Comparison of ENCODE assay signal across 14 mouse cellular contexts in the genomic region with DNA sequence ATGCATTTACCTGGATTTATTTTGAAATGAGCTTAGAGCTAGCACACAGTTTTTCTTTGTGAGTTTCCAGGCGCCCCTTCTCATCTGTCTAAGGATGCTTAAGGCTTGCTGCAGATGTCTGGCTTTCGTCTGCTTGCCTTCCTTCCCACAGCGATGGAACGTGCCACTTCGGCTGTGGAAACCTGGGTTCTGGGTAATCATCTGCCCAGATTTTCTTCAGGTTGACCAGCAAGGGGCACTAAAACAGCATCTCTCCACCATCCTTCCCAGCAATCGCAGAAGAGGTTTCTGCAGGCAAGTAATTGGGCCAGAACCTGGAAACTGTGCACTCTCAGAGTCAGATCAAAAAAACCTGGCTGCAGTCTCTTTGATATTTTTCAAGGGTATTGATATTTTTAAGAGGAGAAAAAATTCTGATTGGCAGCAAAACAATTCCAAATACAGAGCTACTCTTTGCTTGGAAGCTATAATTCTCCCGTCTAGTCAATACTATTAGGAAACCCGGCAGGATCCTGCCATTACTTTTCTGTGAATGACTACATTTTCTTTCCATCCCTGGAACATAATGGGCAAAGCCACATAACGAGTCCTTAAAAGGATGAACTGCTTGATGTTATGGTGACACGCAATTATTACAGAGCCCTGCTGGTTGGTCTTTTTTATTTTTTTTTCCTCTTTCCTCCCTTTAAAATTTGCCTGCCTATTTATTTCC.
DNase-seq lines count a peak whose midpoint lies in the region; ATAC-seq lines count a peak whose summit lies in the region.
"Had no signal": no experiment of that assay in that cellular context is flagged by ENCODE, and none has a peak within 500 bp of the region (broad histone marks: within the 10 kb centered on the region; RNA-seq: fewer than 3 reads in every experiment).

No protein-coding gene starts in this region.

- intact Hi-C loops in left cerebral cortex, postnatal 36 days (cut with DNase I) = no loop called here

- DNase-seq in hindbrain, embryonic 10.5 days (ENCODE audit: low spot score) = no peak
- DNase-seq in brain, adult 2 months (ENCODE audit: low read depth, low spot score) = peak; percentile 76
- DNase-seq in embryo, embryonic 10.5 days (ENCODE audit: low spot score) = peak; percentile 41
- DNase-seq in left cerebral cortex, postnatal 36 days (ENCODE audit: low spot score in 2 of 2) = no peak
- DNase-seq: cerebellum, postnatal 10 days; gastrocnemius, postnatal 25 days; kidney, postnatal 4 days; thymus, postnatal 4 days had no signal

- H3K9me3 ChIP-seq in hindbrain, embryonic 16.5 days (ENCODE audit: control insufficient read depth, low read length) = no peaks in the 10 kb centered on the region
- no peaks in the 10 kb centered on the region for H3K9me3 ChIP-seq in hindbrain, embryonic 10.5 days
- H3K9me3 ChIP-seq in midbrain, embryonic 16.5 days (replicated peaks; ENCODE audit: control insufficient read depth, low read length, poor library complexity, severe bottlenecking) = no peaks in the 10 kb centered on the region
- H3K9me3 ChIP-seq: megakaryocyte, embryonic 14.5 days had no signal

- H3K4me2 ChIP-seq in hindbrain, embryonic 16.5 days (ENCODE audit: low read length) = no peak overlapping the region
- H3K4me2 ChIP-seq in midbrain, embryonic 16.5 days (ENCODE audit: low read length) = no peak overlapping the region

- no peaks in the 10 kb centered on the region for H3K27me3 ChIP-seq in hindbrain, embryonic 16.5 days (replicated peaks; ENCODE audit: control insufficient read depth, insufficient read depth, low read length)
- H3K27me3 ChIP-seq in hindbrain, embryonic 10.5 days (ENCODE audit: insufficient read depth, poor library complexity, severe bottlenecking) = no peaks in the 10 kb centered on the region
- no peaks in the 10 kb centered on the region for H3K27me3 ChIP-seq in midbrain, embryonic 16.5 days (ENCODE audit: control insufficient read depth, insufficient read depth, low read depth, low read length)
- H3K27me3 ChIP-seq: CH12.LX; megakaryocyte, embryonic 14.5 days; Patski had no signal

- H3K27ac ChIP-seq in hindbrain, embryonic 16.5 days (ENCODE audit: low read depth, low read length) = no peak overlapping the region; the same call in 1 of the 2 replicates
- H3K27ac ChIP-seq in hindbrain, embryonic 10.5 days = no peak overlapping the region
- peak overlapping the region; percentile 61 for H3K27ac ChIP-seq in midbrain, embryonic 16.5 days (ENCODE audit: low read length)

- H3K36me3 ChIP-seq in hindbrain, embryonic 16.5 days (ENCODE audit: control insufficient read depth, insufficient read depth, low read length) = no peaks in the 10 kb centered on the region
- no peaks in the 10 kb centered on the region for H3K36me3 ChIP-seq in hindbrain, embryonic 10.5 days
- H3K36me3 ChIP-seq in midbrain, embryonic 16.5 days (ENCODE audit: control insufficient read depth, insufficient read depth, low read length) = no peaks in the 10 kb centered on the region

- no peak overlapping the region for H3K4me3 ChIP-seq in hindbrain, embryonic 16.5 days (ENCODE audit: low read length)
- no peak overlapping the region for H3K4me3 ChIP-seq in hindbrain, embryonic 10.5 days
- H3K4me3 ChIP-seq in midbrain, embryonic 16.5 days (ENCODE audit: low read depth, low read length) = no peak overlapping the region
- H3K4me3 ChIP-seq: megakaryocyte, embryonic 14.5 days had no signal

- ATAC-seq in hindbrain, embryonic 16.5 days = 0 out of 2 replicates have a peak, but pooled peaks have one; percentile 44
- ATAC-seq in midbrain, embryonic 16.5 days = peak; percentile 56; the same call in 1 of the 2 replicates
- ATAC-seq in erythroid progenitor cell, adult 5-6 weeks (replicated peaks; ENCODE audit: low FRiP score, poor library complexity, severe bottlenecking) = no peak
- ATAC-seq: Patski had no signal

- no peaks in the 10 kb centered on the region for H3K4me1 ChIP-seq in hindbrain, embryonic 16.5 days (ENCODE audit: control insufficient read depth, insufficient read depth, low read depth, low read length)
- peaks cover under 1% of the 10 kb centered on the region; the same call in 1 of the 2 replicates for H3K4me1 ChIP-seq in hindbrain, embryonic 10.5 days (replicated peaks)
- H3K4me1 ChIP-seq in midbrain, embryonic 16.5 days (ENCODE audit: control insufficient read depth, insufficient read depth, low read length) = peaks cover 16% of the 10 kb centered on the region; the same call in 1 of the 2 replicates

- WGBS in hindbrain, embryonic 16.5 days = 49% methylated on average over 10 of the region's 10 CpGs
- 79% methylated on average over 10 of the region's 10 CpGs for WGBS in hindbrain, embryonic 10.5 days
- WGBS in midbrain, embryonic 16.5 days = 45% methylated on average over 10 of the region's 10 CpGs

- no peak overlapping the region for H3K9ac ChIP-seq in hindbrain, embryonic 16.5 days (ENCODE audit: low read depth, low read length)
- no peak overlapping the region for H3K9ac ChIP-seq in midbrain, embryonic 16.5 days (ENCODE audit: low read depth, low read length)

Comparison
In these comparisons a context has a peak if more than half of its experiments do, and no peak if none do; other contexts are left out.
1. DNase-seq: peak in brain, adult 2 months (single experiment) and embryo, embryonic 10.5 days (single experiment); none in hindbrain, embryonic 10.5 days (single experiment) and left cerebral cortex, postnatal 36 days (0 of 2).